Mouse (Mus musculus) megakaryocyte, embryonic 14.5 days (primary cell): ENCODE data around the gene Traf3.

ENCODE experiments used
- FLI1 ChIP-seq: IDR thresholded peaks from 2 replicates; pipeline ENCODE4 v1.6.1; 2012; ENCODE audit warnings: low read length, inconsistent platforms, mixed read lengths
- GATA1 ChIP-seq: IDR thresholded peaks from 3 replicates; pipeline ENCODE4 v1.6.1; 2012; ENCODE audit warnings: mixed read lengths, low read length, inconsistent platforms, borderline replicate concordance

- TF ChIP-seq GATA1 (no peak), FLI1 (no peak)
These were observed 67.6 kb downstream of the Traf3 start for GRCm38 (mm10) chr12:111233798-111234197.
